In the genomic region with DNA sequence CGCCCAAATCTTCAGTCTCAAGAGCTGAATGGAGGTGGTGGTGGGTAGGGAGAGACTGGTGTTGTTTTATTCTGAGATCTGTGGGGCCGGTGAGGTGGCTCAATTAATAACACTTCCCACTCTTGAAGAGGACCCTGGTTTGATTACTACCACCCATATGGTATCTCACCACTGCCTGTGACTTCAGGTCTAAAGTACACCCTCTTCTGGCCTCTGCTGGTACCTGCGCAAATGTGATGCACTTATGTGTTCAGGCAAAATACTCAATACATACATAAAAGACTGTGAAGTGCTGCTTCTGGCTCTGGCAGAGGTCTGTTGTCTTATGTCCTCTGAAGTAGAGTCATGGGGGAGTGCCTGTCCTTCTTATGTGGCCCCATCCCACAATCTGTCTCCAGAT, we compare ENCODE assay signal across 23 mouse cellular contexts. TPM values are rescaled to one million over a fixed set of nuclear protein-coding genes. Genes with fewer than 3 reads are reported as not detected.
DNase-seq lines count a peak whose midpoint lies in the region; ATAC-seq and TF ChIP-seq lines count a peak whose summit lies in the region.
"Had no signal": no experiment of that assay in that cellular context is flagged by ENCODE, and none has a peak within 500 bp of the region (broad histone marks: within the 10 kb centered on the region; RNA-seq: fewer than 3 reads in every experiment).

No protein-coding gene starts in this region.

- no peak for TF ChIP-seq POLR2A in cortical plate, adult 2 months (IDR thresholded peaks at IDR 0.05; ENCODE audit: extremely low read depth, insufficient read depth, low read length)

- H3K27me3 ChIP-seq in kidney, postnatal 0 days (ENCODE audit: insufficient read depth, low read length): peaks cover 35% of the 10 kb centered on the region
- no peaks in the 10 kb centered on the region for H3K27me3 ChIP-seq in midbrain, postnatal 0 days (ENCODE audit: insufficient read depth, low read length)
- H3K27me3 ChIP-seq in midbrain, embryonic 16.5 days (ENCODE audit: control insufficient read depth, insufficient read depth, low read depth, low read length): no peaks in the 10 kb centered on the region

- no peak for DNase-seq in kidney, postnatal 0 days (ENCODE audit: low spot score)
- DNase-seq in kidney, postnatal 25 days: no peak
- DNase-seq in midbrain, postnatal 0 days (ENCODE audit: low spot score): no peak
- DNase-seq in ES-CJ7 (ENCODE audit: low read depth, low spot score): peak; percentile 42
- no peak for DNase-seq in gastrocnemius, postnatal 10 days
- DNase-seq: adrenal gland, postnatal 14 days; cerebellum, postnatal 10 days; kidney, adult 18-20 months; lung, postnatal 4 days; retina, postnatal 1 day; right cerebral cortex, postnatal 4 days; thymus, adult 18-20 months; thymus, postnatal 36 days had no signal

- H3K4me2 ChIP-seq in kidney, postnatal 0 days (ENCODE audit: low read length): no peak overlapping the region
- peak overlapping the region; percentile 82; the same call in 1 of the 2 replicates for H3K4me2 ChIP-seq in midbrain, postnatal 0 days (ENCODE audit: low read depth, low read length, poor library complexity, severe bottlenecking)
- no peak overlapping the region; the same call in 1 of the 2 replicates for H3K4me2 ChIP-seq in midbrain, embryonic 16.5 days (ENCODE audit: low read length)
- H3K4me2 ChIP-seq: embryonic facial prominence, embryonic 12.5 days had no signal

- 89% methylated on average over 3 of the region's 3 CpGs for WGBS in kidney, postnatal 0 days
- WGBS in midbrain, postnatal 0 days: 80% methylated on average over 3 of the region's 3 CpGs
- WGBS in midbrain, embryonic 16.5 days: 88% methylated on average over 3 of the region's 3 CpGs

- no peak overlapping the region for H3K27ac ChIP-seq in kidney, postnatal 0 days
- no peak overlapping the region for H3K27ac ChIP-seq in midbrain, postnatal 0 days (ENCODE audit: low read depth, low read length)
- H3K27ac ChIP-seq in midbrain, embryonic 16.5 days (ENCODE audit: low read length): no peak overlapping the region
- H3K27ac ChIP-seq in cortical plate, adult 2 months (ENCODE audit: insufficient read depth, low read length): no peak overlapping the region
- H3K27ac ChIP-seq: embryonic facial prominence, embryonic 12.5 days; forebrain, embryonic 12.5 days; hindbrain, embryonic 13.5 days had no signal

- no peak overlapping the region for H3K9ac ChIP-seq in kidney, postnatal 0 days (ENCODE audit: low read depth, low read length)
- H3K9ac ChIP-seq in midbrain, postnatal 0 days (replicated peaks; ENCODE audit: low read length, poor library complexity, severe bottlenecking): no peak overlapping the region
- no peak overlapping the region for H3K9ac ChIP-seq in midbrain, embryonic 16.5 days (ENCODE audit: low read depth, low read length)
- H3K9ac ChIP-seq: embryonic facial prominence, embryonic 12.5 days; forebrain, embryonic 12.5 days had no signal

- no peak overlapping the region for H3K4me3 ChIP-seq in kidney, postnatal 0 days (replicated peaks; ENCODE audit: low read depth, low read length)
- H3K4me3 ChIP-seq in midbrain, postnatal 0 days (ENCODE audit: low read depth, low read length): no peak overlapping the region
- no peak overlapping the region for H3K4me3 ChIP-seq in midbrain, embryonic 16.5 days (ENCODE audit: low read depth, low read length)
- H3K4me3 ChIP-seq in cortical plate, adult 2 months (ENCODE audit: insufficient read depth, low read length): no peak overlapping the region
- H3K4me3 ChIP-seq: embryonic facial prominence, embryonic 12.5 days; forebrain, embryonic 12.5 days had no signal

- no peaks in the 10 kb centered on the region for H3K9me3 ChIP-seq in kidney, postnatal 0 days (replicated peaks; ENCODE audit: low read length)
- H3K9me3 ChIP-seq in midbrain, postnatal 0 days (ENCODE audit: low read length): no peaks in the 10 kb centered on the region
- H3K9me3 ChIP-seq in midbrain, embryonic 16.5 days (replicated peaks; ENCODE audit: control insufficient read depth, low read length, poor library complexity, severe bottlenecking): no peaks in the 10 kb centered on the region
- H3K9me3 ChIP-seq: embryonic facial prominence, embryonic 12.5 days; forebrain, embryonic 12.5 days; hindbrain, embryonic 13.5 days had no signal

- H3K36me3 ChIP-seq in kidney, postnatal 0 days (ENCODE audit: insufficient read depth, low read length): no peaks in the 10 kb centered on the region
- no peaks in the 10 kb centered on the region for H3K36me3 ChIP-seq in midbrain, postnatal 0 days (ENCODE audit: insufficient read depth, low read length)
- H3K36me3 ChIP-seq in midbrain, embryonic 16.5 days (ENCODE audit: control insufficient read depth, insufficient read depth, low read length): no peaks in the 10 kb centered on the region
- H3K36me3 ChIP-seq: embryonic facial prominence, embryonic 12.5 days; forebrain, embryonic 12.5 days; hindbrain, embryonic 13.5 days had no signal

- H3K4me1 ChIP-seq in kidney, postnatal 0 days (replicated peaks; ENCODE audit: insufficient read depth, low read length): no peaks in the 10 kb centered on the region
- peaks cover 17% of the 10 kb centered on the region; the same call in 1 of the 2 replicates for H3K4me1 ChIP-seq in midbrain, postnatal 0 days (ENCODE audit: insufficient read depth, low read length)
- H3K4me1 ChIP-seq in midbrain, embryonic 16.5 days (ENCODE audit: control insufficient read depth, insufficient read depth, low read length): peaks cover 31% of the 10 kb centered on the region
- H3K4me1 ChIP-seq in cortical plate, adult 2 months (ENCODE audit: control insufficient read depth, insufficient read depth, low read length): peaks cover 8% of the 10 kb centered on the region

- no peak for ATAC-seq in kidney, postnatal 0 days (replicated peaks; ENCODE audit: low FRiP score, low read depth)
- no peak for ATAC-seq in midbrain, postnatal 0 days (ENCODE audit: low FRiP score)
- no peak for ATAC-seq in midbrain, embryonic 16.5 days
- ATAC-seq: inflammation-experienced regulatory T-cells, adult 6 months had no signal

- TF ChIP-seq CTCF in kidney, postnatal 0 days (IDR thresholded peaks at IDR 0.05; ENCODE audit: low read depth): peak; percentile 21; the same call in 1 of the 2 replicates
- peak; percentile 55 for TF ChIP-seq CTCF in midbrain, postnatal 0 days (IDR thresholded peaks at IDR 0.05)
- TF ChIP-seq CTCF in cortical plate, adult 2 months (IDR thresholded peaks at IDR 0.05; ENCODE audit: extremely low read depth, insufficient read depth, low read length): 0 out of 2 replicates have a peak, but pooled peaks have one; percentile 18

RNA-seq across cellular contexts. Expression of a gene that starts 4.3 kb away (rescaled TPM):
- polyA plus RNA-seq in kidney, postnatal 0 days (2015; fragmentation: Nextera tagmentation; extraction: Ambion mirVana): 0.65 and 0.91 TPM in 2 replicates
- 37.2 and 39.4 TPM in 2 replicates for total RNA-seq in midbrain, postnatal 0 days (2014; rRNA removed)
- 9.1 and 10.5 TPM in 2 replicates for polyA plus RNA-seq in midbrain, postnatal 0 days (2015; fragmentation: Nextera tagmentation; extraction: Ambion mirVana)
- 6.2 and 8.1 TPM in 2 replicates for polyA plus RNA-seq in midbrain, embryonic 16.5 days (2015; fragmentation: Nextera tagmentation; extraction: Ambion mirVana)
- polyA plus RNA-seq in cortical plate, adult 2 months (2012; rRNA removed): 22.3 and 22.7 TPM in 2 replicates
- total RNA-seq in gastrocnemius, postnatal 10 days (2021): under 1 TPM; 0.23 to 0.32 TPM
- total RNA-seq: gastrocnemius, adult 18-20 months; heart, postnatal 25 days; megakaryocyte-erythroid progenitor cell, adult 5-6 weeks; MEL had no signal
- polyA plus RNA-seq: inflammation-experienced regulatory T-cells, adult 6 months had no signal
